Mouse (Mus musculus): Measurements from ENCODE around the gene Cnn1. TPM values are rescaled to one million over a fixed set of nuclear protein-coding genes. Genes with fewer than 3 reads are reported as not detected.
A peak's percentile ranks its signal among the peaks of the same experiment; 100 is the strongest.
"Not testable (repeated sequence)": the region's sequence is repeated elsewhere in the genome, so short reads cannot be mapped to it uniquely, and the experiment has no call there.

Gene Cnn1
- total RNA-seq, 2 experiments from 2014 or later = 0.45 to 1.4 TPM

GRCm38 (mm10) chr9:22072276-22072675 is 26.7 kb upstream of the Cnn1 start:
- DNase-seq (ENCODE audit: low spot score in 2 of 2) = no peak

DNA sequence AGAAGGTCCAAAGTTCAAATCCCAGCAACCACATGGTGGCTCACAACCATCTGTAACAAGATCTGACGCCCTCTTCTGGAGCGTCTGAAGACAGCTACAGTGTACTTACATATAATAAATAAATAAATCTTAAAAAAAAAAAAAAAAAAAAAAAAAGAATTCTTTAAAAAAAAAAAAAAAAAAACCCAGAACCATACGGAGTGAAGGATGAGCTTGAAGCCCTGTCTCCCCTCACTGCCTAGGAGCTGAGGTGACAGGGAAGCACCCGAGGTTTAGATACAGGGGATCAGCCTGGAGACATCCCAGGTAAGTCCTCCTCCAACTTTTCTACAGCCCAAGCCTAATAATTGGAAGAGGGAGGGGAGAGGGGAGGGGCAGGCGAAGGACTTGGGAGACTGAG is 23.2 kb upstream of the Cnn1 start:
- DNase-seq (ENCODE audit: low spot score in 2 of 2) = not testable (repeated sequence)

DNA sequence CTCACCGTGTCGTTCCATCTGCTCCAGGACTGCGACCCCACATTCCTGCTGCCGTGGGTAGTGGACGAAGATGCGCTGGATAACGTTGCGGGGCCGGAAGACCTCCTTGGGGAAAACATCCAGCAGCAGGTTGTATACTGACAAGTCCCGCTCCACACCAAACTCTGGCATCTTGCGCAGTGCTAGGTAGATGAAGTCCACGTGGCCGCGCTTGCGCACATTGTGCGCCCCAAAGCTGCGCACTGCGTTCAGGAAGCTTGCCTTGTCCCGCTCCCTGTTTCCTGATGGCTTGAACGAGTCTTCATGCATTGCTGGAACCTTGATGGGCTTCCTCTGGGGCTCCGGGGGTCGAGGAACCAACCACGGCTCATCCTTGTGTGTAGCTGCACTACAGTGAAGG is 22.8 kb upstream of the Cnn1 start:
- DNase-seq (ENCODE audit: low spot score in 2 of 2) = no peak

GRCm38 (mm10) chr9:22084667-22085021 is 14.4 kb upstream of the Cnn1 start:
- no peak for DNase-seq (ENCODE audit: low spot score in 2 of 2)

GRCm38 (mm10) chr9:22085022-22085834 is 13.8 kb upstream of the Cnn1 start, which contains the start of gene Ecsit:
Gene Ecsit (minus strand): TSS chr9:22085438.
- DNase-seq (ENCODE audit: low spot score in 2 of 2) = peak; percentile 93 to 98

GRCm38 (mm10) chr9:22086012-22086411 is 13.0 kb upstream of the Cnn1 start:
- no peak for DNase-seq (ENCODE audit: low spot score in 2 of 2)

GRCm38 (mm10) chr9:22087034-22087618 is 11.9 kb upstream of the Cnn1 start:
- no peak for DNase-seq (ENCODE audit: low spot score in 2 of 2)

- no peak for DNase-seq (ENCODE audit: low spot score in 2 of 2)
Measured at GRCm38 (mm10) chr9:22089281-22089680, 9.7 kb upstream of the Cnn1 start.

DNA sequence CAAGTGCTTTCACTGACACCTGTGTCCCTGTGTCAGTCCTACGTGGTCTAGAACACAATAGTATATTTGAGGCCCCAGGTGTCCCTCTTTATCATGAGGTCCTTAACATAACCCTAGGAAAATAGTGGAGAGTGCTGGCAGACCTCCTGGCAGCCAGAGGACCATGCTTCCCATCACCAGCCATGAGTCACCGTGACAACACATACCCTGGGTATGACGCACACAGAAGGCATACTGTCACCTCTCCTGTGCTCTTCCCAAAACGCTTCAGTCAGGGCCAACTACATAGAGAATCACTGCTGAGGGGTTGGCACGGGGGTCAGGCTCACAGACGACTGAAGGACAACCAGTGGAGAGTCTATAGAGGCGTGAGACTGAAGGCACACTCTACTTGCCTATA is 9.0 kb upstream of the Cnn1 start:
- DNase-seq (ENCODE audit: low spot score in 2 of 2) = no peak

DNA sequence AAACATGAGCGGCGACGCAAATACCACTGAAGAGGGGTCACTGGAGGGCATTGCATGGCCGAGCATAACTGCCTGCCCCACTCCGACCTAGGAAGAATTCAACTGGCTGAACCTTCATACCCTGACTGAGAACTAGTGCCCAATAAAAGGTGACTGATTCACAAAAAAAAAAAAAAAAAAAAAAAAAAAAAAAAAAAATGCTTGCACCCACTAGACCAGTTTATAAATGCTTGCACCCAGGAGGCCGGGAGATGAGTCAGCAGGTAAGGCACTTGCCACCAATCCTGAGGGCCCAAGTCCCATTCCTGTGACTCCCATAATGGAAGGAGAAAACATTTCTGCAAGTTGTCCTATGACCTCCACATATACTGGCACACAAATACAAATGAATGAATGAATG is 6.3 kb upstream of the Cnn1 start:
- no peak for DNase-seq (ENCODE audit: low spot score in 2 of 2)

DNA sequence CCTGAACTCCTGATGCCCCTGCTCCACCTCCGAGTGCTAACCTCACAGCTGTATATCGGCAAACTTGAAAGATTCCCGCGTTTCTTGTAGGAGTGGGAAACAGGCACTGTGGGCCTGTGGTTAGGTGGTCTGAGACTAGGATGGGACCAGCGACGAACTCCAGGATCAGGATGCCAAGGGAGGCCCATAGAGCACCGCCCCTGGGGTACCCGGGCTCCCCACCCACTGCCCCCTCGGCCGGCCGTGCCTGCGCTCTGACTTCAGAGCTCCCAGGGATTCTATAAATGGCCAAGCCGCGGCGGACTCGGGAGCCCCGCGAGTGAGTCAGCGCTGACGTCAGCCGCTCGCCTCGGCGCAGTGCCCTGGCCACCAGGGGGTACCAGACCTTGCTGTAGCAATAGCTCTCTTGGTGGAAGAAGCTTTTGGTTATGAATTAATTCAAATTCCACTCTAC is 3.1 kb upstream of the Cnn1 start:
- peak; percentile 55 to 66 for DNase-seq (ENCODE audit: low spot score in 2 of 2)

DNA sequence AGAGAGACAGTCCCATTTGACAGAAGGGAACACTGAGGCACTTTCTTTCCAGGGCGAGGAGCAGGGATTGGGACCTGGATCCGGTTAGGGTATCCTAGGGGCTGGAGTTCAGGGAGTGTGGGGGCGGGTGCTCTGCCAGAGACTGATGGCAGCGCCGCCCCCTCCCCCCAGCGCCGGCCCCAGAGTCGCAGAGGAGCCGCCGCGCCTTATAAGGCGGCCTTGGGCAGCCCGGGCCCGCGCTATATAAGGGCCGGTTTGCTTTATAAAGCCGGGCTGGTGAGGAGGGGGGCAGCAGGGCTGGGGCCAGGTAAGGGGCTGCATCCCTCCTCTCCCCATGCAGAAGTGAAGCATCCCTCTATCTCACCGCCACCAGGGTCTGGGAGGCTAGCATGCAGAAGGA is 906 bp downstream of the Cnn1 start:
- no peak for DNase-seq (ENCODE audit: low spot score in 2 of 2)

DNA sequence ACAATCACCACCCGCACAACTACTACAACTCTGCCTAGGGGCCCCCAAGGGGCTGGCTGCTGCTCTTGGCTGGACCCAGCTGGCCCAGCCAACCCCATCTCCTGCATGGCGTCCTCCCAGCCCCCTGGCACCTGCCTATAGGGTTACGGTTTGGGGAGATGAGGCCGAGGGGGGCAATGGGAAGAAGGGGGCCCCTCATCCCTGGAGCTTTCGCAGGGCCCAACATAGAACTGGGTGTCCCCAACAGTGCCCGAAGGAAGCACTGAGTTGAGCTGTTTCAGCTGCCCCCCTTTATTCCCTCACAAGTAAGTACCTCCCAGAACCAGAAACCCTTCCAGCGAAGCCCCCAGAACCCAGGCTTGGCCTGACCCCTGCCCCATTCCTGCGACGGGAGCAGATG is 9.2 kb downstream of the Cnn1 start:
- DNase-seq (ENCODE audit: low spot score in 2 of 2) = no peak

DNA sequence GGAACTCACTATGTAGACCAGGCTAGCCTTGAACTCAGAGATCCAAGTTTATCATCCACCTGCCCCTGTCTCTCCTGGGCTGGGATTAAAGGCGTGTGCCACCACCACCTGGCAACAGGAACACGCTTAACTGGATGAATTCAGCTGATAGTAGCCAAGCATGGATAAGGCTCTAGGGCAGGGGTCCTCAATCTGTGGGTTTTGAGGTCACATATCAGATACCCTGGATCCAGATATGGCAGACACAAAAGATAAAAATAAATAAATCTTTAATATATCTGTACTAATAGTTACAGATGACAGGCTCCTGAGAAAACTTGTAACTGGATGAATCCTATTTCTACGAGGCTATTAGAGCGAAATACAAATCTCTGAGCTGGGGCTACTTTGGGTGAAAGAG is 16.6 kb downstream of the Cnn1 start:
- DNase-seq (ENCODE audit: low spot score in 2 of 2) = no peak

GRCm38 (mm10) chr9:22116086-22116485 is 17.1 kb downstream of the Cnn1 start:
- DNase-seq (ENCODE audit: low spot score in 2 of 2) = no peak

GRCm38 (mm10) chr9:22116740-22117426 is 17.9 kb downstream of the Cnn1 start, which contains the start of gene Elof1:
Gene Elof1 (minus strand): TSS chr9:22117172.
- DNase-seq (ENCODE audit: low spot score in 2 of 2) = peak; percentile 93 to 97

DNA sequence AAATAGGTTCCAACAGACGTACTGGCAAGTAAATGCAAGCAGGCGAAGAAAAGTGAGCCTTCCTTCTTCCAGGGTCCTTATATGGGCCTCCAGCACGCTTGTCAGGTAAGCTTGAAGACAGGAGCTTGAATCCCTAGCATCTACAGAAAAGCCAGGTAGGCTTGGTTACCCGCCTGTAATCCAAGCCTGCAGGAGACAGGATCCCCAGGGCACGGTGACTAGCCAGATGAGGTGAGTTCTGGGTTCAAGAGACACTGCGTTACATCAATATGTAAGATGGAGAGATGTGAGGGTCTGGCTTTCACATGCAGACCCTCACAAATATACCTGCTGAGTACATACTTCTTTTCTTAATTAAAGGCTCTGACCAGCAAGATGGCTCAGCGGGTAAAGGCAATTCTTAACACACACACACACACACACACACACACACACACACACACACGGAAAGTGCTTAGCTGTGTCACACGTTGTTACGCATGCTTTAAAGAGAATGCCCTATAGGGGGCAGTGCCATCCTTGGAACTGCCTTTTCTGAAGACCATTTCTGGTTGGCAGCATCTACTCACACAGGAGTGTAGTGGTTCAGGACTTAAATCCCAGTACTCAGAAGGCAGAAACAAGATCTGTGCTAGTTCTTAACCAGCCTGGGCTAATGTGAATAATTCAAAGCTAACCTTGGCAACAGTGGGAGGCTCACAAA is 18.9 kb downstream of the Cnn1 start:
- peak; percentile 28 to 55 for DNase-seq (ENCODE audit: low spot score in 2 of 2)

DNA sequence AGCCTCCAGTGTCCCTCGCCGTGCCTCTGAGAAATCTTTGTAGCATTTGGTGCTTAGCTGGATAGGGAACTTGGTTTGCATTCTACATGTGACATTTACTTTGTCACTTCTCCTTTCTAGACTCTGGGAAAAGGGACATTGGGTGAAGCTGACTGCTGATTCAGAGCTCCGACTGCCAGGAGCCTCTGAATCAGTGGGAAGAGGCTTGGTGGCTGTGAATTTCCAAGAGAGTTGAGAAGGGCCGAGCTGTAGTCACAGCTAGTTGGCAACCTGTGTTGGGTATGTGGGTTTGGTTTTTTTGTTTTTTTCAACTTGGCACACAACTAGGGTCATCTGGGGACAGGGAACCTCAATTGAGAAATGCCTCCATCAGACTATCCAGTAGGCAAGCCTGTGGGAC is 20.5 kb downstream of the Cnn1 start:
- DNase-seq (ENCODE audit: low spot score in 2 of 2) = peak in 1 of 2 experiments; percentile 13

DNA sequence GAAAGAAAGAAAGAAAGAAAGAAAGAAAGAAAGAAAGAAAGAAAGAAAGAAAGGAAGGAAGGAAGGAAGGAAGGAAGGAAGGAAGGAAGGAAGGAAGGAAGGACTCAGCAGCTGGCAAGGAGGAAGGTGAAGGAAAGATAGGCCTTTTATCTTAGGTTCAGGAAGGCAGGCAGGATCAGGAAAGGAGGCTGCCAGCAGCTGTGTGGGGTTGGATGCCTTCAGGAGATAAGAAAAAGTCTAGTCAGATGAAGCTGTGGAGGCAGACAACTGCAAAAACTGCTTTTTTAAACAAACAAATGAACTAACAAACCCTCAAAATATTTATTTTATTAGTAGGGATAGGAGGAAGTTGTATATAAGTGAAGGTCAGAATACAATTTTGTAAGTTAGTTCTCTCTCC is 22.5 kb downstream of the Cnn1 start:
- no peak for DNase-seq (ENCODE audit: low spot score in 2 of 2)

DNA sequence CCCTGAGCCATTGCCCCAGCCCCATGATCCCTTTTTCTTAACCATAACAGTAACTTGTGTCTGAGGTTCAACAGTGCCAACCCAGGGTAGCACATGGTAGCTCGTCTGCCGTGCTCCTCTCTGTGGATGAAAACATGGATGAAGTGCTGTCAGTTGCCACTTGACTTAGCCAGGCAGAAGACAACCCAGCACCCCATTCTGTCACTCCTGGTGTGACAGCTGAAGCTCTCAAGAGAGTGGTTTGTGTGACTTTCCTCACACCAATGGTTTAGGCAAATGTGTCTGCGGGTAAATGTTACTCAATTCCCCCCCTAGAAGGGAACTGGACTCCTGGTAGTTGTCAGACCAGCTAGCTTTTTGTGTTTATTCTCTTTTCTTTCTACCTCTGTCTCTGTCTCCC is 23.0 kb downstream of the Cnn1 start:
- DNase-seq (ENCODE audit: low spot score in 2 of 2) = no peak

DNA sequence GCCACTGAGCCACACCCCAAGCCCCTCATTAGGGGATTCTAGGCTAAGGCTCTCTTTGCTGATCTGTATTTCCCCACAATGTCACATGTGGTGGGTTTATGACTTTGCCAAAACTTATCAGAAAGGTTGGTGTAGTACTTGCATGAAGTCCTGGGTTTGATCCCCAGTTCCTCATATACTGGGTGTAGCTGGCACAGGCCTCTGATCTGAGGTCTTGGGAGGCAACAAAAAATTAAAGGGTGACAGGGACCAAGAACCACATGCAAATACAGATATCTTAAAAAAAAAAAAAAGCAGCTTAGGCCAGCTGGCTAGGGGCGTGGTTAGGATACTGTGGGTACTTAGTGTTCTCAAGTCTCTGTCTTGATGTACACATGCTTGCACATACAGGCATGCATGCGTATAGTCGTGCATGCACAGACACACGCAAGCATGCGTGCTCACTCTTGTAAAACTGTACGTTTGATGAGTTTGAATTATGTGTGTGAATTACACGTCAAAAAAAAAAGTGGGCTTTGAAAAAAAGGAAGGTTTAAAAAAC is 24.1 kb downstream of the Cnn1 start:
- DNase-seq (ENCODE audit: low spot score in 2 of 2) = no peak
